Mouse (Mus musculus) layer of hippocampus, postnatal 10 days (tissue): ENCODE results near the gene 9530077C05Rik. TPM values are rescaled to one million over a fixed set of nuclear protein-coding genes. Genes with fewer than 3 reads are reported as not detected.
"Not testable (repeated sequence)": the region's sequence is repeated elsewhere in the genome, so short reads cannot be mapped to it uniquely, and the experiment has no call there.

Source experiments
- DNase-seq, 2 experiments: peaks; one replicate each; pipeline ENCODE4 v3.0.0; 2021; ENCODE audit warnings: low spot score in 2 of 2
- total RNA-seq, 2 experiments: library from RNA; stranded (reverse); gene quantifications; 2 replicates each; pipeline ENCODE4 v1.2.3; 2021

Gene 9530077C05Rik
- total RNA-seq, 2 experiments from 2014 or later = 9.3 to 9.5 TPM

GRCm38 (mm10) chr9:22417547-22417946, 6.2 kb downstream of the 9530077C05Rik start:
- no peak for DNase-seq

- no peak for DNase-seq
Measured at GRCm38 (mm10) chr9:22419877-22420276, 8.6 kb downstream of the 9530077C05Rik start.

- no peak for DNase-seq
Measured at GRCm38 (mm10) chr9:22420491-22420890, 9.2 kb downstream of the 9530077C05Rik start.

GRCm38 (mm10) chr9:22422559-22422958, 11.2 kb downstream of the 9530077C05Rik start:
- no peak for DNase-seq

- DNase-seq = no peak
Measured at GRCm38 (mm10) chr9:22423507-22423906, 12.2 kb downstream of the 9530077C05Rik start.

- no peak for DNase-seq
Measured at GRCm38 (mm10) chr9:22424196-22424595, 12.9 kb downstream of the 9530077C05Rik start.

- DNase-seq = no peak
Measured at GRCm38 (mm10) chr9:22424719-22425118, 13.4 kb downstream of the 9530077C05Rik start.

- no peak for DNase-seq
Measured at GRCm38 (mm10) chr9:22428028-22428665, 16.8 kb downstream of the 9530077C05Rik start.

- no peak for DNase-seq
Measured at GRCm38 (mm10) chr9:22428666-22429410, 17.5 kb downstream of the 9530077C05Rik start.

- DNase-seq = no peak
Measured at GRCm38 (mm10) chr9:22429533-22430241, 18.4 kb downstream of the 9530077C05Rik start.

GRCm38 (mm10) chr9:22430315-22430840, 19.1 kb downstream of the 9530077C05Rik start:
- no peak for DNase-seq

GRCm38 (mm10) chr9:22433221-22433620, 21.9 kb downstream of the 9530077C05Rik start:
- no peak for DNase-seq

GRCm38 (mm10) chr9:22434101-22434500, 22.8 kb downstream of the 9530077C05Rik start:
- DNase-seq = no peak

- no peak for DNase-seq
Measured at GRCm38 (mm10) chr9:22438826-22439225, 27.5 kb downstream of the 9530077C05Rik start.

- DNase-seq = no peak
Measured at GRCm38 (mm10) chr9:22443157-22443556, 31.8 kb downstream of the 9530077C05Rik start.

- DNase-seq = no peak
Measured at GRCm38 (mm10) chr9:22445123-22445522, 33.8 kb downstream of the 9530077C05Rik start.

GRCm38 (mm10) chr9:22447213-22447612, 35.9 kb downstream of the 9530077C05Rik start:
- no peak for DNase-seq

GRCm38 (mm10) chr9:22448420-22448819, 37.1 kb downstream of the 9530077C05Rik start:
- DNase-seq = no peak

GRCm38 (mm10) chr9:22449209-22449608, 37.9 kb downstream of the 9530077C05Rik start:
- DNase-seq = no peak

- no peak for DNase-seq
Measured at GRCm38 (mm10) chr9:22452697-22453096, 41.4 kb downstream of the 9530077C05Rik start.

- no peak for DNase-seq
Measured at GRCm38 (mm10) chr9:22453501-22453924, 42.2 kb downstream of the 9530077C05Rik start.

GRCm38 (mm10) chr9:22453990-22454389, 42.7 kb downstream of the 9530077C05Rik start, which contains the start of gene Gm17545:
Gm17545 (plus strand) TSS chr9:22454290.
- DNase-seq = not testable (repeated sequence)
